Mouse (Mus musculus): Measurements from ENCODE around the gene Tent4b.
"Not testable (repeated sequence)": the region's sequence is repeated elsewhere in the genome, so short reads cannot be mapped to it uniquely, and the experiment has no call there.

GRCm38 (mm10) chr8:88209930-88210827, 11.2 kb downstream of the Tent4b start:
- not testable (repeated sequence) for TF ChIP-seq HCFC1 (IDR thresholded peaks at IDR 0.05; ENCODE audit: borderline replicate concordance, insufficient read depth, low read length); MAFK (IDR thresholded peaks at IDR 0.05; ENCODE audit: insufficient read depth, low read depth, low read length); CHD2 (IDR thresholded peaks at IDR 0.05; ENCODE audit: low read depth, low read length)
- TF ChIP-seq ZNF384 (IDR thresholded peaks at IDR 0.05; ENCODE audit: low read depth, low read length), result peak; percentile 91

Measured in ES-E14 (cell line).